Mouse (Mus musculus) urinary bladder, adult 2 months (tissue): ENCODE data around the gene Zfp629. TPM values are rescaled to one million over a fixed set of nuclear protein-coding genes. Genes with fewer than 3 reads are reported as not detected.

Experiments used
- DNase-seq: peaks from one replicate; pipeline ENCODE4 v3.0.0; 2022; ENCODE audit warnings: low spot score
- polyA plus RNA-seq: library from polyadenylated mRNA; depleted of rRNA; stranded (reverse); fragments of >200 nt; gene quantifications from 2 replicates; pipeline ENCODE4 v1.2.3, GENCODE M21; 2012; rRNA removed

The Zfp629 gene
- polyA plus RNA-seq, 1 experiment, result 10.7 TPM

DNA sequence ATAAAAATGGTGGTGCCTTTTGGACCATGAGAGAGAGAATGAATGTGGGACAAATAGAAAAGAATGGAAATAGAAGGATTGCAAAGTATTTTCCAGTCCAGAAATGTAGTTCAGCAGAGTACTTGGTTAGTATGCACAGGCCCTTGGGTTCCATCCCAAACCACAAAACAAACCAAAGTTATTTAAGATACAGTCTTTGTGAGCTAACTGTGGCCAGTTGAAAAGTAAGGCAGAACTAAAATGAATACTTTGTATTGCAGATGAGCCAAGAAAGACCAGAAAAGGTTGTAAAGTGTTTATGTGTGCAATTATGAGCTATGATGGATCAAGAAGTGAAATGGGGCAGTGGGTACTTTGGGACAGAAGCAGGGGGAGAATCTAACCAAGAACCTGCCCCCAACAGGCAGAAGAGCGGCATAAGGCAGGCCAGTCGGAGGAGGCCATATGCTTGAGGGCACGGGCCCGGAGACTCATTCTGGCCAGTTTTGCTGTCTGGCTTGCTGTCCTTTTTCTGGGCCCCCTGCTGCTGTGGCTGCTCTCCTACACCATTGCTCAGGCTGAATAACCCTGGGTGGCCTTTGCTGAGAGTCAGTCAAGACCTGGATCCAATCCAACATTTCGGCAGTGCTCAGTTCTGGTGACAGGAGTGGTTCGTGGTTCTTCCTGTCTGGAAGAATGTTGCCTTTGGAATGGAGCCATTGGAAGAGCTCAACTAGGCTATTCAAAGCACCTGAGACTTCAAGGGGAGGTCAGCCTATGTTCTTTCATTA, 51.0 kb downstream of the Zfp629 start:
- DNase-seq, result no peak

DNA sequence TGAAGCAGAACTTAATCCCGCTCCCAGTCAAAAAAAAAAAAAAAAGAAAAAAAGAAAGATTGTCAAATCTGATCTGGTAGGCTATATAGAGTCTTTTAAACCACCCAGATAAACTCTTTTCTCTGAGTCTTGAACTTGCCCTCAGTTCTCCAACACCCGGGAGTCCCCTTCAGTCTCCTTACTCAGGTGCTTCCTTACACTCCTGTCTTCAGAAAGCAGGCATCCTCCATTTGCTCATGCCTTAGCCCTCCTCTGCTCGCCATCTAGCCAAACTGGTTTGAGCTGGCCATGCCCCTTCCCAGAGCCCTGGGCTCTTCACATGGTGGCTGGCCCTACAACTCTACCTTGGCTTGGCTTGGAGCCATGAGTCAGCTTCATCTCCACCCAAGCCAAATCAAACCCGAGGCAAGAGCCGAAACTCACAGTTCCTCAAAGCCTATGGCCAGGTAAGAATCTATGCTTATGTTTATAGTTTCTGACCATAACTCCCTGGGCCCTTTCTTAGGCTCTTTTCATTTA, 54.2 kb downstream of the Zfp629 start, which contains the start of gene Tmem265:
Gene Tmem265, plus strand, starts transcription at position 51 of the 519 bp plus-strand sequence.
- DNase-seq, result no peak

DNA sequence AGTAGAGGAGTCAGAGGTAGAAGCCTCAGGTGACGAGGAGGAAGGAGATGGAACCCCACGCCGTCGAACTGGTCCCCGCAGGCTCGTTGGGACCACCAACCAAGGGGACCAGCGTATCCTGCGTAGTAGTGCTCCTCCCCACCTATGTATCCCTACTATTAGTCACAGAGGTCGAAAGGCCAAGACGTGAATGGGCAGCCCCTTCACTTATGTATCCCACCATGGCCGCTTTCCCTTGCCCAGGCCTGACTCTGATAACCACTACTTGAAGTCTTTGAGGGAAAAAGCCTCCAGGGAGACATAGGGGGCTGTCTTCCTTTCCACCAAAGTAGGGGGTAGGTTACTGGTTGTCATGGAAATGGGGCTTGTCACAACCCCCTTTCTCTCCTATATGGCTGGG, 55.0 kb downstream of the Zfp629 start:
- DNase-seq, result no peak

Other genes starting within 250 kb of the Zfp629 start
- gene Zfp747, start 239.7 kb downstream of the Zfp629 start, polyA plus RNA-seq, result 7.5 and 9.0 TPM in 2 replicates
- gene 9130019O22Rik, start 228.6 kb downstream of the Zfp629 start, polyA plus RNA-seq, result 3.7 and 3.9 TPM in 2 replicates
- 6.2 and 6.8 TPM in 2 replicates for gene E430018J23Rik, start 222.2 kb downstream of the Zfp629 start, polyA plus RNA-seq
- gene Zfp764, start 209.0 kb downstream of the Zfp629 start, polyA plus RNA-seq, result 7.8 and 9.7 TPM in 2 replicates
- gene Zfp688, start 193.7 kb downstream of the Zfp629 start, polyA plus RNA-seq, result 19.5 and 20.2 TPM in 2 replicates
- 3.1 and 3.7 TPM in 2 replicates for gene Zfp689, start 166.6 kb downstream of the Zfp629 start, polyA plus RNA-seq
- gene Prr14, start 156.2 kb downstream of the Zfp629 start, polyA plus RNA-seq, result 69.2 and 79.9 TPM in 2 replicates
- 12.4 and 30.8 TPM in 2 replicates for gene Fbrs, start 136.6 kb downstream of the Zfp629 start, polyA plus RNA-seq
- 5.7 and 13.8 TPM in 2 replicates for gene Srcap, start 103.8 kb downstream of the Zfp629 start, polyA plus RNA-seq
- 19.3 and 25.2 TPM in 2 replicates for gene Gm42715, start 96.2 kb downstream of the Zfp629 start, polyA plus RNA-seq
- 2.1 TPM in 1 of 2 replicates, not detected in the other for gene Tmem265, start 54.4 kb downstream of the Zfp629 start, polyA plus RNA-seq
- 72.2 and 75.4 TPM in 2 replicates for gene Phkg2, start 42.5 kb downstream of the Zfp629 start, polyA plus RNA-seq
- 7.0 and 7.4 TPM in 2 replicates for gene Ccdc189, start 27.2 kb downstream of the Zfp629 start, polyA plus RNA-seq
- gene Rnf40, start 27.0 kb downstream of the Zfp629 start, polyA plus RNA-seq, result 39.7 and 41.8 TPM in 2 replicates
- 26.0 and 30.3 TPM in 2 replicates for gene Bcl7c, start 93.1 kb upstream of the Zfp629 start, polyA plus RNA-seq
- 11.0 and 13.7 TPM in 2 replicates for gene Ctf1, start 96.9 kb upstream of the Zfp629 start, polyA plus RNA-seq
- gene Ctf2, start 116.4 kb upstream of the Zfp629 start, polyA plus RNA-seq, result not detected in 2 replicates
- 14.5 and 15.5 TPM in 2 replicates for gene Fbxl19, start 128.7 kb upstream of the Zfp629 start, polyA plus RNA-seq
- gene Orai3, start 154.0 kb upstream of the Zfp629 start, polyA plus RNA-seq, result 36.0 and 42.3 TPM in 2 replicates
- 4.8 and 13.9 TPM in 2 replicates for gene Setd1a, start 160.9 kb upstream of the Zfp629 start, polyA plus RNA-seq
- 0.21 TPM in 1 of 2 replicates, not detected in the other for gene Gm49388, start 169.8 kb upstream of the Zfp629 start, polyA plus RNA-seq
- gene Hsd3b7, start 184.8 kb upstream of the Zfp629 start, polyA plus RNA-seq, result 65.7 and 77.6 TPM in 2 replicates
- gene Stx4a, start 208.5 kb upstream of the Zfp629 start, polyA plus RNA-seq, result 161 and 178 TPM in 2 replicates
- gene Stx1b, start 208.8 kb upstream of the Zfp629 start, polyA plus RNA-seq, result 6.4 and 6.9 TPM in 2 replicates